Mouse (Mus musculus) cerebellum, adult 8-10 months (tissue): ENCODE data around the gene Tgm6.

Source experiments
- DNase-seq: peaks from one replicate; pipeline ENCODE4 v3.0.0; 2022

Tgm6 gene

DNA sequence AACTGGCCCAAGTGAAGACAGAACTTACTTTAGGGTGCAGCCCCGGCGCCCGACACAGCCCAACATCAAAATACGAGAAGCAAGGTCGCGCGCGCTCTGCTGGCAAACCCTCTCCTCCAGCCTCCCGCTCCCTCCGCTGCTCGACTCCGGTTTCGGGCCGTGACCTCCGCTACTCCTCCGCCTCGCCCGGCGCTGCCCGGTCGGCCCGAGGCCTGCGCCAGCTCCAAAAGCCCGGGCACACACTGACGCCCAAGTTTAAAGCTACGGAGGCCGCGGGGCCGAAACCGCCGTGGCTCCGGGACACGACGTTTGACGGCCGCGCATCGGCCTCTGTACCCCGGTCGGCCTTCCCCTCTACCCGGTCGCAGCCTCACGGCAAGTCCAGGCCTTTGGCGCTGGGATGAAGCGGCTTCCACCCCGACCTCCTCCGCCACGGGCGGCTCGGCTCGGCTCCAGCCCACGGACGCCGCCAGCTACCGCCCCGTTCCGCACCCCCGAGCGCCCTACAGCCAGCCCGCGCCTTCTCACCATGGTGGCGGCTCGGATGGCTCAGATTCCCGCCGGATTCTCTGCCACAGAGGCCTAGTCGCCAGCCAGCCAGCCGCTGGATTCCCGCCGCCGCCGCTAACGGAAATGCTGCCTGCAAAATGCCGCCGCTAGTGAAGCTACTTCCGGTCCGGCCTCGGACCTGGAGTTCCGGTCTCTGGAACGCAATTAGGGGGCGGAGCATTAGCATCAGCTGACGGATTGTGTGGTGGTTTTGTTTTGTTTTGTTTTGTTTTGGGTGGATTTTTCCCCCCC lies 66.7 kb downstream of the Tgm6 start, which contains the start of gene Snrpb:
Snrpb (minus strand) TSS at position 698 of the 801 bp plus-strand sequence.
- DNase-seq, result peak; percentile 87

DNA sequence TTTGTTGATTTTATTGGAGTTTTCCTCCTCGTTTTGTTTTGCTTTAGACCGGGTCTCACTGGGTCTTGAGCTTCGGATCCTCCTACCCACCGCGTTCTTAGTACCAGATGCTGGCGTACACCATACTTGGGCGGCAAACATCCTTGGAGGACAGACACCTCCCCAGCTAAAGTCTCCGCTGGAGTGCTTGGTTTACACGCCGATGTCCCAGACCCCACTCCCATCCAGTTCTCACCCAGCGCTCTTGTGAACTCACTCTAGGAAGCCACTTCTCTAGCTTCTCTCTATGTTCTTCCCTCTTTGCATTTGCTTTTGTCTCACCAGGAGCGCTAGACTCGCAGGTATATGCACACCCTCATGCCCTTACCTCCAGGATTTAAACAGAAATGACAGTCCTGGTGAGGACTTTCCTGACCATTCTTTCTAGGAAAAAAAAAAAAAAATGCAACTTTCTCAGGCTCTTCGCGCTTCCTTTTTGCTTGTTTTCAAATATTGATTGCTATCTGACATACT lies 67.3 kb downstream of the Tgm6 start:
- DNase-seq, result no peak

GRCm38 (mm10) chr2:130188391-130188790 lies 76.2 kb downstream of the Tgm6 start:
- DNase-seq, result no peak

DNA sequence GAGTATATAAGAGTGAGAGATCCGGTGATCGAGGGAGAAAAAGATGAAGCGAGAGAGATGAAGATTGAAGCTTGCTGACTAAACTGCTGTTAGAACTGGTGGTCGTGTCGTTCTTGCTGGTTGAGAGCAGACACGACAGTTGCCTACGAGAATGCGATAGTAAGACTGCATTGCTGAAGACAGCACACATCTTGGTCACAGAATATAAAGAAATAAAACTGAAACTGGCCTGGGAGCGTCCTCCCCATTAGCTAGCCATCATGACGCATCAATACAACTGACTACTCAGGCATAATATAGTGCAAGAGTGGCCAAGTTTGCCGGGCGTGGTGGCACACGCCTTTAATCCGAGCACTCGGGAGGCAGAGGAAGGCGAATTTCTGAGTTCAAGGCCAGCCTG lies 82.7 kb downstream of the Tgm6 start, which contains the start of gene Tmc2:
Tmc2 (plus strand) TSS at position 301 of the 400 bp plus-strand sequence.
- no peak for DNase-seq

DNA sequence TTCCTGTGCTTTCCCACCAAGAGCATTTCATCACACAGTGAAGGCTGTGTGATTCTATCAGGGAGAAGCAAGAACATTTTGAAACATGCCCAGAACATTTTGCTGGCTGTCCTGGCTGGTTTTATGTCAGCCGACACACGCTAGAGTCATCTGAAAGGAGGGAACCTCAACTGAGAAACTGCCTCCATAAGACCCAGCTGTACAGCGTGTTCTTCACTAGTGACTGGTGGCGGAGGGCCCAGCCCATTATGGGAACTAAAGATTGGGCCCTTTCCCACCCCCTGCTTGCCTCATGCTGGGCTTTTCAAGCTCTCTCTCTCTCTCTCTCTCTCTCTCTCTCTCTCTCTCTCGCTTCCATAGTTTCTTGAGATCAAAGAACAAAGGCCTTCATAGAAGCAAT lies 88.7 kb downstream of the Tgm6 start:
- DNase-seq, result no peak
